Mouse (Mus musculus): ENCODE results near the gene Mal. TPM values are rescaled to one million over a fixed set of nuclear protein-coding genes. Genes with fewer than 3 reads are reported as not detected.
"Not testable (repeated sequence)": the region's sequence is repeated elsewhere in the genome, so short reads cannot be mapped to it uniquely, and the experiment has no call there.

Mal gene
- total and polyA plus RNA-seq, 2 experiments, result 0.05 to 0.65 TPM

GRCm38 (mm10) chr2:127605203-127605602 lies 51.3 kb downstream of the Mal start:
- no peak overlapping the region for H3K4me3 ChIP-seq (ENCODE audit: insufficient read depth, low read depth, low read length)
- H3K79me2 ChIP-seq (ENCODE audit: control insufficient read depth, insufficient read depth, low read length), result no peaks in the 10 kb centered on the region
- H3K27me3 ChIP-seq (ENCODE audit: control insufficient read depth, insufficient read depth, low read length), result no peaks in the 10 kb centered on the region
- H3K27ac ChIP-seq (replicated peaks; ENCODE audit: insufficient read depth, low read depth, low read length), result no peak overlapping the region
- H3K9ac ChIP-seq (ENCODE audit: low read depth, low read length), result no peak overlapping the region
- DNase-seq (ENCODE audit: extremely low read depth, low read depth, low spot score), result no peak
- H3K36me3 ChIP-seq (ENCODE audit: control insufficient read depth, insufficient read depth, low read length), result peaks cover 32% of the 10 kb centered on the region; the same call in 1 of the 2 replicates
- TF ChIP-seq POLR2A (IDR thresholded peaks at IDR 0.05; ENCODE audit: extremely low read depth, insufficient read depth, low read length) (no peak), CTCF (IDR thresholded peaks at IDR 0.05; ENCODE audit: low read depth, low read length) (no peak)
- no peaks in the 10 kb centered on the region for H3K4me1 ChIP-seq (ENCODE audit: control insufficient read depth, insufficient read depth, low read length)
- 96% methylated on average over 3 of the region's 3 CpGs for WGBS

- not testable (repeated sequence) for H3K27me3 ChIP-seq (ENCODE audit: control insufficient read depth, insufficient read depth, low read length); H3K27ac ChIP-seq (replicated peaks; ENCODE audit: insufficient read depth, low read depth, low read length); H3K9ac ChIP-seq (ENCODE audit: low read depth, low read length); DNase-seq (ENCODE audit: extremely low read depth, low read depth, low spot score); H3K4me3 ChIP-seq (ENCODE audit: insufficient read depth, low read depth, low read length); H3K79me2 ChIP-seq (ENCODE audit: control insufficient read depth, insufficient read depth, low read length); H3K4me1 ChIP-seq (ENCODE audit: control insufficient read depth, insufficient read depth, low read length)
- peaks cover 42% of the 10 kb centered on the region for H3K36me3 ChIP-seq (ENCODE audit: control insufficient read depth, insufficient read depth, low read length)
- 87% methylated on average over 6 of the region's 8 CpGs for WGBS
Measured at GRCm38 (mm10) chr2:127603383-127603782, 53.1 kb downstream of the Mal start.

- no peak for DNase-seq (ENCODE audit: extremely low read depth, low read depth, low spot score)
- Histone ChIP-seq H3K36me3 (ENCODE audit: control insufficient read depth, insufficient read depth, low read length) (peaks cover 17% of the 10 kb centered on the region; the same call in 1 of the 2 replicates), H3K79me2 (ENCODE audit: control insufficient read depth, insufficient read depth, low read length) (peaks cover 17% of the 10 kb centered on the region; the same call in 1 of the 2 replicates), H3K27ac (replicated peaks; ENCODE audit: insufficient read depth, low read depth, low read length) (no peak overlapping the region), H3K4me1 (ENCODE audit: control insufficient read depth, insufficient read depth, low read length) (peaks cover 11% of the 10 kb centered on the region), H3K27me3 (ENCODE audit: control insufficient read depth, insufficient read depth, low read length) (no peaks in the 10 kb centered on the region), H3K9ac (ENCODE audit: low read depth, low read length) (no peak overlapping the region), H3K4me3 (ENCODE audit: insufficient read depth, low read depth, low read length) (no peak overlapping the region)
- WGBS, result 70% methylated on average over 4 of the region's 4 CpGs
- TF ChIP-seq CTCF (IDR thresholded peaks at IDR 0.05; ENCODE audit: low read depth, low read length) (no peak), POLR2A (IDR thresholded peaks at IDR 0.05; ENCODE audit: extremely low read depth, insufficient read depth, low read length) (no peak)
Measured at GRCm38 (mm10) chr2:127590840-127591239, 65.7 kb downstream of the Mal start.

- no peak for DNase-seq (ENCODE audit: extremely low read depth, low read depth, low spot score)
- Histone ChIP-seq H3K4me3 (ENCODE audit: insufficient read depth, low read depth, low read length) (peak overlapping the region; percentile 13; the same call in 1 of the 2 replicates), H3K27me3 (ENCODE audit: control insufficient read depth, insufficient read depth, low read length) (no peaks in the 10 kb centered on the region), H3K79me2 (ENCODE audit: control insufficient read depth, insufficient read depth, low read length) (peaks cover 17% of the 10 kb centered on the region; the same call in 1 of the 2 replicates), H3K36me3 (ENCODE audit: control insufficient read depth, insufficient read depth, low read length) (peaks cover 14% of the 10 kb centered on the region; the same call in 1 of the 2 replicates), H3K9ac (ENCODE audit: low read depth, low read length) (no peak overlapping the region), H3K4me1 (ENCODE audit: control insufficient read depth, insufficient read depth, low read length) (peaks cover 11% of the 10 kb centered on the region), H3K27ac (replicated peaks; ENCODE audit: insufficient read depth, low read depth, low read length) (no peak overlapping the region)
- TF ChIP-seq POLR2A (IDR thresholded peaks at IDR 0.05; ENCODE audit: extremely low read depth, insufficient read depth, low read length) (no peak), CTCF (IDR thresholded peaks at IDR 0.05; ENCODE audit: low read depth, low read length) (no peak)
- 69% methylated on average over 15 of the region's 15 CpGs for WGBS
Measured at GRCm38 (mm10) chr2:127590204-127590603, 66.3 kb downstream of the Mal start.

- WGBS, result 94% methylated on average over 9 of the region's 9 CpGs
- Histone ChIP-seq H3K4me1 (ENCODE audit: control insufficient read depth, insufficient read depth, low read length) (peaks cover 14% of the 10 kb centered on the region), H3K27me3 (ENCODE audit: control insufficient read depth, insufficient read depth, low read length) (no peaks in the 10 kb centered on the region), H3K4me3 (ENCODE audit: insufficient read depth, low read depth, low read length) (no peak overlapping the region), H3K27ac (replicated peaks; ENCODE audit: insufficient read depth, low read depth, low read length) (no peak overlapping the region), H3K36me3 (ENCODE audit: control insufficient read depth, insufficient read depth, low read length) (peaks cover 3% of the 10 kb centered on the region; the same call in 1 of the 2 replicates), H3K9ac (ENCODE audit: low read depth, low read length) (no peak overlapping the region), H3K79me2 (ENCODE audit: control insufficient read depth, insufficient read depth, low read length) (peaks cover 17% of the 10 kb centered on the region; the same call in 1 of the 2 replicates)
- TF ChIP-seq CTCF (IDR thresholded peaks at IDR 0.05; ENCODE audit: low read depth, low read length), result no peak
- TF ChIP-seq POLR2A (IDR thresholded peaks at IDR 0.05; ENCODE audit: extremely low read depth, insufficient read depth, low read length), result no peak
- DNase-seq (ENCODE audit: extremely low read depth, low read depth, low spot score), result no peak
Measured at GRCm38 (mm10) chr2:127588897-127589296, 67.6 kb downstream of the Mal start.

- Histone ChIP-seq H3K36me3 (ENCODE audit: control insufficient read depth, insufficient read depth, low read length) (peaks cover 2% of the 10 kb centered on the region; the same call in 1 of the 2 replicates), H3K4me1 (ENCODE audit: control insufficient read depth, insufficient read depth, low read length) (peaks cover 14% of the 10 kb centered on the region), H3K4me3 (ENCODE audit: insufficient read depth, low read depth, low read length) (peak overlapping the region; percentile 76), H3K79me2 (ENCODE audit: control insufficient read depth, insufficient read depth, low read length) (peaks cover 17% of the 10 kb centered on the region; the same call in 1 of the 2 replicates), H3K9ac (ENCODE audit: low read depth, low read length) (peak overlapping the region; percentile 90), H3K27me3 (ENCODE audit: control insufficient read depth, insufficient read depth, low read length) (no peaks in the 10 kb centered on the region), H3K27ac (replicated peaks; ENCODE audit: insufficient read depth, low read depth, low read length) (peak overlapping the region; percentile 87)
- under 1% methylated on average over 22 of the region's 22 CpGs for WGBS
- peak; percentile 39 for DNase-seq (ENCODE audit: extremely low read depth, low read depth, low spot score)
- no peak for TF ChIP-seq CTCF (IDR thresholded peaks at IDR 0.05; ENCODE audit: low read depth, low read length)
- no peak; the same call in 1 of the 2 replicates for TF ChIP-seq POLR2A (IDR thresholded peaks at IDR 0.05; ENCODE audit: extremely low read depth, insufficient read depth, low read length)
Measured at GRCm38 (mm10) chr2:127587514-127587844, 69.0 kb downstream of the Mal start.
